Mouse (Mus musculus) intestine, embryonic 16.5 days (tissue): ENCODE data around the gene Unc13c. TPM values are rescaled to one million over a fixed set of nuclear protein-coding genes. Genes with fewer than 3 reads are reported as not detected.

Experiments
- ATAC-seq: fragments of 200-750 bp; cut with Nextera tagmentation; 2 replicates; pipeline ENCODE4 v1.8.0; 2017; ENCODE audit warnings: moderate TSS enrichment, moderate library complexity
- H3K27ac ChIP-seq: fragments of 300-500 bp; sonication (generic); 2 replicates; pipeline ENCODE4 v1.5.1; 2014; ENCODE audit warnings: mild to moderate bottlenecking, low read length
- H3K27me3 ChIP-seq: fragments of 300-500 bp; sonication (generic); replicated peaks from 2 replicates; pipeline ENCODE4 v1.6.1; 2014; ENCODE audit warnings: low read length, control low read depth, mixed read lengths; ENCODE audit not compliant: control insufficient read depth, insufficient read depth
- H3K36me3 ChIP-seq: fragments of 300-500 bp; sonication (generic); 2 replicates; pipeline ENCODE4 v1.6.1; 2014; ENCODE audit warnings: low read length, control low read depth; ENCODE audit not compliant: control insufficient read depth, insufficient read depth
- H3K4me1 ChIP-seq: fragments of 300-500 bp; sonication (generic); 2 replicates; pipeline ENCODE4 v1.6.1; 2014; ENCODE audit warnings: low read length, control low read depth, mixed read lengths; ENCODE audit not compliant: control insufficient read depth, insufficient read depth
- H3K4me2 ChIP-seq: fragments of 300-500 bp; sonication (generic); 2 replicates; pipeline ENCODE4 v1.6.1; 2014; ENCODE audit warnings: low read depth, low read length, control low read depth
- H3K4me3 ChIP-seq: fragments of 300-500 bp; sonication (generic); 2 replicates; pipeline ENCODE4 v1.5.1; 2014; ENCODE audit warnings: mild to moderate bottlenecking, low read length
- H3K9ac ChIP-seq: fragments of 300-500 bp; sonication (generic); 2 replicates; pipeline ENCODE4 v1.6.1; 2014; ENCODE audit warnings: low read depth, low read length
- H3K9me3 ChIP-seq: fragments of 300-500 bp; sonication (generic); 2 replicates; pipeline ENCODE4 v1.6.1; 2016; ENCODE audit warnings: low read length, control low read depth; ENCODE audit not compliant: control insufficient read depth
- WGBS: fragments of 180-500 bp; shearing (Covaris S2); extraction: QIAGEN DNeasy Blood & Tissue Kit; methylation state at CpG from one replicate; pipeline ENCODE4 v1.1.7; 2014; 5-methylcytosine and 5-hydroxymethylcytosine counted together
- polyA plus RNA-seq: library from polyadenylated mRNA; unstranded; fragments of >200 nt; fragmentation: Nextera tagmentation; extraction: Ambion mirVana; gene quantifications from 2 replicates; pipeline ENCODE4 v1.2.1, GENCODE M21; 2015

The Unc13c gene
- polyA plus RNA-seq, 1 experiment from 2014 or later, result 0.15 TPM

DNA sequence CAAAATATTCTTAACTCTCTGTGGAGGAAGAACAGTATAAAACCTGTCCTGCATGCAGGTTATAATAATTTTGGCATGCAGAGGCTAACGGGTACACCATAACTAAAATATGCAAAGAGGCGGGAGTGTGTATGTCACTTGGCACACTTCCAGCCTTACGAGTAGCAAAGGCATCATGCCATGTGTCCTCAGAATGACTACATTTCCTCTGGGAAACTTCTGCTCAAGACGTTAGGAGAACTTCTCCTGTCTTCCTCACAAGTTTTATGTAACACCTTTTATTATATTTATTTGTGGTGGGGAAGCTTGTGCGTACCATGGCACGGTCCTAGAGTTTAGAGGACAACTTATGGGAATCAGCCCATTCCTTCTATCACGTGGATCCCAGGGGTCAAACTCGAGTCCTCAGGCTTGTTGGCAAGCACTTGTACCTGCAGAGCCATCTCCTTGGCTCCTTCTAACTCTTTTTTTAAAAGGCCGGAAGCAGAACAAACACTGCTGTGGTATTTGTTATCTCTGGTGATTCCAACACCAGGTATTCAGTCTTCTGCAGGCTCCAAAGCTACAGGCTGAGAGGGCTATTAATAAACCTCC is 3.3 kb downstream of the Unc13c start:
- no peak overlapping the region for H3K4me2 ChIP-seq
- no peak for ATAC-seq

DNA sequence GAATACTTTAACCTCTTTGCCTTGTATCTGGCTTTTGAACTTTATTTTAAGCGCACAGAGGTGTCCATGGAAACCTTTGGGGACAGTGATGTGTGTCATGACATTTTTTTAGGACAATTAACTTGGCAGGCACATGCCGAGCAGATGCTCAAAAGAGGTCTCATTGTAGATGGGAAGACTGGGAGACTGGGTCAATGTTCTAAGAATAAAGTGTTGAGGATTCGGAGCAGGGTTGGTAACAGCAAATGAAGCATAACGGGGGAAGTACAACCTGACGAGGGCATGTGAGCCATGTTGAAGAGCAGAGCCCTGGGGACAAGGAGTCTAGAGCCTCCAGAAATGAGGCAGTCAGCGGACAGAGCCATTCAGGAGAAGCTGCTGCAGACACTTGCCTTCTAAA is 6.3 kb downstream of the Unc13c start:
- no peak for ATAC-seq
- no peaks in the 10 kb centered on the region for H3K4me1 ChIP-seq
- no peaks in the 10 kb centered on the region for H3K36me3 ChIP-seq
- no peak overlapping the region for H3K4me2 ChIP-seq
- 86% methylated on average over 6 of the region's 6 CpGs for WGBS
- no peak overlapping the region for H3K27ac ChIP-seq
- H3K4me3 ChIP-seq, result no peak overlapping the region
- H3K27me3 ChIP-seq, result no peaks in the 10 kb centered on the region
- H3K9ac ChIP-seq, result no peak overlapping the region
- no peaks in the 10 kb centered on the region for H3K9me3 ChIP-seq

More for the DNA sequence above, 3.3 kb downstream of the Unc13c start:
- Histone ChIP-seq H3K9me3 (no peaks in the 10 kb centered on the region), H3K36me3 (no peaks in the 10 kb centered on the region), H3K9ac (no peak overlapping the region), H3K27me3 (no peaks in the 10 kb centered on the region), H3K4me3 (no peak overlapping the region), H3K27ac (no peak overlapping the region), H3K4me1 (0 out of 2 replicates have a peak, but pooled peaks cover 5% of the 10 kb centered on the region)
- WGBS, result 43% methylated on average over 9 of the region's 9 CpGs

DNA sequence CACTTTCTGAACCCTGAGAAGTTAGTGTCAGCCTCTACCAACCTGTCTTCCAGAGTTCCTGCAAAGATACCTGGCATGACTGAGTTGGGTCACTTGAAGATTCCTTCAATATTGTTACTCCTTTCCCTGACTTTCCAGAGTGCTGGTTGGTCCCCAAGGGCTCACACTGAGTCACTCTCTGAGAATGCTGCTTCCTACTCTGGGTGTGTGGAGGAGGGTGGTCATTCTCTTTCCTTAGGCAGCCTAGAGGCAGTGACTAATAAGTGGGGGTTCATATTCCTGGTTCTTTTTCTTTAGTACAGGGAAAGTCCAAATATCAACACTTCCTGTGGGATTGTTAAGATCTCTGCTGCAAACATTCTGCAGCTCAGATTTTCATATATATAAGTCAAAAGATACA is 16.4 kb downstream of the Unc13c start:
- no peak overlapping the region for H3K9ac ChIP-seq
- H3K4me1 ChIP-seq, result no peaks in the 10 kb centered on the region
- H3K4me3 ChIP-seq, result no peak overlapping the region
- H3K27ac ChIP-seq, result no peak overlapping the region
- no peaks in the 10 kb centered on the region for H3K36me3 ChIP-seq
- no peak for ATAC-seq
- no peaks in the 10 kb centered on the region for H3K9me3 ChIP-seq
- H3K4me2 ChIP-seq, result no peak overlapping the region
- no peaks in the 10 kb centered on the region for H3K27me3 ChIP-seq

DNA sequence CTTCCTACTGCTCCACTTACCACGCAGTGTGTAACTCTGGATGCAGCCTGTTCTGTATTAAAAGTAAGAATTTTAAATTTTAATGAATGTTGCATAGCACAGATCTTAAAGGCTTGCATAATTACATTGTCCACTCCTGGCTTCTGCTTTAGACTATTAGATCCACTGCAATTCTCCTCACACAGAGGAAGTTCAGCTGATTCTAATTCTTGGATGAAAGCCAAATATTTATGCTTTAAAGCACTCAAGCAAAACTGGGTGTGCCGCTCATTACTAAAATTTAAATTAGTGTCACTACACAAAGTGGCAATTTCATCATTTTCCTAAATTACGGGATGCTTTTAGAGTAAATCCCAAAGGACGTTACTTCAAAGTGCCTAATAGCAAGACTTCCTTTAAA is 17.2 kb downstream of the Unc13c start:
- Histone ChIP-seq H3K27ac (no peak overlapping the region), H3K9me3 (no peaks in the 10 kb centered on the region), H3K4me2 (no peak overlapping the region), H3K9ac (no peak overlapping the region), H3K27me3 (no peaks in the 10 kb centered on the region), H3K4me1 (no peaks in the 10 kb centered on the region), H3K4me3 (no peak overlapping the region), H3K36me3 (no peaks in the 10 kb centered on the region)
- 78% methylated on average over 4 of the region's 4 CpGs for WGBS
- no peak for ATAC-seq

DNA sequence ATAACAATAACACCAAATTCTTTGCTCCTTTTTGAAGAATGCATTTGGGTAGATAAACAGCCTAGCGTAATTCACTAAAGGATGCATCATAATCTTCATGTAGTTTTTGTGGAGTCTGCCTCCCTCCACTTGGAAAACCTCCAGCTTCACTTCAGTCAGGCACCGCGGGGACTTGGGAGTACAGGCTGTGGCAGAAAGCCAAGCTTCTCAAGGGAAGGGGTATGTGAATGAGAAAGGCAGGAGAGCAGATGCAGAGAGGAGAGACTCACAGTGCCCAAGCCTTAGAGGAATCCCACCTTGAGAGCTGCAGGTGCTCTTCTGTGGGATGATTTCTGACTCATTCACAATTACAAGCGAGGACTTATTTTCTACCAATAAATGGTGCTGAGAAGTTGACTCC is 33.9 kb downstream of the Unc13c start:
- no peak overlapping the region for H3K27ac ChIP-seq
- H3K4me1 ChIP-seq, result no peaks in the 10 kb centered on the region
- 43% methylated on average over 4 of the region's 4 CpGs for WGBS

DNA sequence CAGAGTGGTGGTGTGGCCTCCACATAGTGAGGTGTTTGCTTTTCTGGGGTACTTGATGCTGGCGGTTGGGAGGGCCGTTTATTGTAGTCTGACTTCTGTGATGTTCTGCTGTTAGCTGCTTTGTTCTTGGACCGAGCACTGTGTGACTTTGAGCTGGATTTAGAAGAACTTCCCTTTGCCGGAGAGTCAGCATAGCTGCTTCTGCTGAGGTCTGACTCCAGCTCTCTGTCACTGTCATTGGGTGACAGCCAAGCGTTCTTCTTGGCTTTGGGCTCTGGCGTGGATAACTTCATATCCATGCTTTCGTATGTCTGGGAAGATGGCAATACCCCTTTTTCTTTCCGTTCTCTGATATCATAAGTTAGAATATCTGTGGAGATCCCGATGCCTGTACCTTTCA is 36.8 kb downstream of the Unc13c start:
- H3K36me3 ChIP-seq, result no peaks in the 10 kb centered on the region
- no peaks in the 10 kb centered on the region for H3K27me3 ChIP-seq
- no peaks in the 10 kb centered on the region for H3K4me1 ChIP-seq
- WGBS, result 90% methylated on average over 9 of the region's 9 CpGs
- no peak overlapping the region for H3K27ac ChIP-seq
- H3K9ac ChIP-seq, result no peak overlapping the region
- no peaks in the 10 kb centered on the region for H3K9me3 ChIP-seq
- H3K4me3 ChIP-seq, result no peak overlapping the region
- no peak for ATAC-seq
- no peak overlapping the region for H3K4me2 ChIP-seq

More for the DNA sequence above, 33.9 kb downstream of the Unc13c start:
- Histone ChIP-seq H3K4me2 (no peak overlapping the region), H3K4me3 (no peak overlapping the region), H3K27me3 (no peaks in the 10 kb centered on the region), H3K36me3 (no peaks in the 10 kb centered on the region), H3K9ac (no peak overlapping the region), H3K9me3 (no peaks in the 10 kb centered on the region)
- ATAC-seq, result no peak

DNA sequence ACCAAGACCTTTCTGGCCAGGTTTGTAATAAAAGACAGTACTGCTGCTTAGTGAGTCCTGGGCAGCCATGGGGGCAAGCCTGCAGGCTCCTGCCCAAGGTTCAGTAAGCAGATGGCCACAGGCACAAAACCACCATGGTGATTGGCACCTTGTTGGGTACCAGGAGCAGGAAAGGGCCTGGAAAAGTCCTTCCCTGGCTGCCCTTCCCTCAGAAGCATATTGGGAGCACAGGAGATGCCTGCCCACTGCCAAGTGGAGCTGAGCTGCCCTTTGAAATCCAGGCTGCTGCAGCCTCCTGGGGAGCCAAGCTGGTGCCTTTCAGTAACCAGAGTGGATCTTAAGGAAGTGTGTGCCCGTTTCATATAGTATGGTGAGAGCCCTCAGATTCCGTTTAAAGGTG is 41.5 kb downstream of the Unc13c start:
- Histone ChIP-seq H3K27ac (no peak overlapping the region), H3K36me3 (no peaks in the 10 kb centered on the region), H3K4me1 (no peaks in the 10 kb centered on the region), H3K9me3 (no peaks in the 10 kb centered on the region), H3K4me2 (no peak overlapping the region), H3K4me3 (no peak overlapping the region), H3K9ac (no peak overlapping the region), H3K27me3 (no peaks in the 10 kb centered on the region)
- ATAC-seq, result no peak
- 87% methylated on average over 2 of the region's 2 CpGs for WGBS

DNA sequence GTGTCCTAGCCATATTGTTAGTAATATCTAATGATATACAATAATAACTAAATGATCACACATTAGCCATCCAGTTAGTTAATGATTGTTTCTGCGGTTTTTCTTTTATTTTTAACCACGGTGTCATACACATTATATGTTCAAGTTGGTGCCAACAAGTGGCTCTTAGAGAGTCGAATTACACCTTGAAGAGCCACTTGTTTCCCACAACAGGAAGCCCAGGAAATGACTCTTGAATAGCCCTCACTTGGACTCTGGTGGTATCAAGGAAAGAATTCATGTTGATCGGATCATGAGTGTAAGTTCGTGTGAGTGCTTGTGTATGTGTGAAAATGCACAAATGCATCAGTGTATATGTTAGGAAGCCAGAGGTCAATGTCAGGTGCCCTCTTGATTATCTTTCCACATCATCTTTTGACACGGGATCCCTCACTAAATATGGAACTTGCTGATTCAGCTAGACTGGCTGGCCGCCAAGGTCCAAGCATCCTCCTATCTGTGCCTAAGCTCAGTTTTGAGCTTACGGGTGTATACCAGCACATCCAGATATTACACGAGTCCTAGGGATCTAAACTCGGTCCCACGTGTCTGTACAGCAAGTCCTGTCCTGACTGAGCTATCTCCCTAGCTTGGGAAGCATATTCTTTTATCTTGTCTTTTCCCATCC is 46.2 kb downstream of the Unc13c start:
- H3K4me3 ChIP-seq, result no peak overlapping the region
- no peaks in the 10 kb centered on the region for H3K36me3 ChIP-seq
- WGBS, result 83% methylated on average over 11 of the region's 11 CpGs
- H3K27me3 ChIP-seq, result no peaks in the 10 kb centered on the region
- no peaks in the 10 kb centered on the region for H3K9me3 ChIP-seq
- no peak for ATAC-seq
- no peak overlapping the region for H3K27ac ChIP-seq
- H3K4me2 ChIP-seq, result no peak overlapping the region
- no peak overlapping the region for H3K9ac ChIP-seq
- no peaks in the 10 kb centered on the region for H3K4me1 ChIP-seq

DNA sequence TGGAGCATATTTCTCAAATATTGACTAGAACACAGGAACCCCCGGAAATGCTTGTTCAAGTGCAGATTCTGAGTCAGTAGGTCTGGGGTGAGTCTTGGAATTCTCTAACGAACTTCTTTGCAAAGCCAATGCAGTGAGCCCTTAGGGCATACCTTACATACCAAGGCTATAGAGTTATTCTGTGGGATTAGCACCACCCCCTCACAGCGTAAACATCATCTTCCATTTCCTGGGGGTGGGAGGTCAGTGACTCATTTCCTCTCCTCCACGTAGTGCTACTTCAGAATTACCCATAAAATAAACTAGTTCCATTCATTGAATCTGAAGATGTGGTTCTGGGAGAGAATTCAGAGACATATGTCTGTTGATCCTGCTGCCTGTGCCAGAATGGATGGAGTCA is 62.8 kb downstream of the Unc13c start:
- Histone ChIP-seq H3K9ac (no peak overlapping the region), H3K4me1 (no peaks in the 10 kb centered on the region), H3K27ac (no peak overlapping the region), H3K36me3 (no peaks in the 10 kb centered on the region), H3K9me3 (no peaks in the 10 kb centered on the region), H3K27me3 (no peaks in the 10 kb centered on the region), H3K4me2 (no peak overlapping the region), H3K4me3 (no peak overlapping the region)
- no peak for ATAC-seq
- 56% methylated on average over 4 of the region's 4 CpGs for WGBS

DNA sequence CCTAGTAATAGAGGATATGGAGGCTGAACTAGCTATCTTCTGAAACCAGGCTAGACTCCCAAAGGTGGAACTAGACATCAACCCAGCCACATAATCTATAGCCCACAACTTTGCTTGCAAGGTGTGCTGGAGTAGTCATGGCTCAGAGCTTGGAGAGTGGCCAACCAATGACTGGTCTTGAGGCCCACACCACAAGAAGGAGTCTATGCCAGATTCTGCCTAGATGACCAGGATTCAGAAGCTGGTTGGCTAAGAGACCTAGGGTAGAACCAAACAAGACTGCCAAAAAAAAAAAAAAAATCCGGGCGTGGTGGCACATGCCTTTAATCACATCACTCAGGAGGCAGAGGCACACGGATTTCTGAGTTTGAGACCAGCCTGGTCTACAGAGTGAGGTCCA is 70.2 kb downstream of the Unc13c start:
- Histone ChIP-seq H3K4me3 (no peak overlapping the region), H3K27ac (no peak overlapping the region), H3K9ac (no peak overlapping the region), H3K4me2 (no peak overlapping the region), H3K36me3 (no peaks in the 10 kb centered on the region), H3K4me1 (no peaks in the 10 kb centered on the region), H3K27me3 (no peaks in the 10 kb centered on the region), H3K9me3 (no peaks in the 10 kb centered on the region)
- WGBS, result 81% methylated on average over 3 of the region's 3 CpGs
- ATAC-seq, result no peak
